Mouse (Mus musculus) embryonic facial prominence, embryonic 13.5 days (tissue): Measurements from ENCODE around the gene Glyctk. TPM values are rescaled to one million over a fixed set of nuclear protein-coding genes. Genes with fewer than 3 reads are reported as not detected.

Experiments
- ATAC-seq: fragments of 200-750 bp; cut with Nextera tagmentation; 2 replicates; pipeline ENCODE4 v1.8.0; 2017; ENCODE audit warnings: low read depth; ENCODE audit not compliant: insufficient number of reproducible peaks, insufficient read depth, low FRiP score, low TSS enrichment
- H3K27ac ChIP-seq: fragments of 300-500 bp; sonication (generic); 2 replicates; pipeline ENCODE4 v1.5.1; 2015; ENCODE audit warnings: moderate library complexity, mild to moderate bottlenecking, inconsistent platforms
- H3K27me3 ChIP-seq: fragments of 300-500 bp; sonication (generic); 2 replicates; pipeline ENCODE4 v1.6.1; 2015; ENCODE audit warnings: mild to moderate bottlenecking, inconsistent platforms
- H3K36me3 ChIP-seq: fragments of 300-500 bp; sonication (generic); 2 replicates; pipeline ENCODE4 v1.6.1; 2015; ENCODE audit warnings: mild to moderate bottlenecking, inconsistent platforms
- H3K4me1 ChIP-seq: fragments of 300-500 bp; sonication (generic); 2 replicates; pipeline ENCODE4 v1.6.1; 2015; ENCODE audit warnings: inconsistent platforms
- H3K4me2 ChIP-seq: fragments of 300-500 bp; sonication (generic); 2 replicates; pipeline ENCODE4 v1.6.1; 2015; ENCODE audit warnings: moderate library complexity, mild to moderate bottlenecking, inconsistent platforms
- H3K4me3 ChIP-seq: fragments of 300-500 bp; sonication (generic); 2 replicates; pipeline ENCODE4 v1.5.1; 2015; ENCODE audit warnings: mild to moderate bottlenecking, inconsistent platforms
- H3K9ac ChIP-seq: fragments of 300-500 bp; sonication (generic); 2 replicates; pipeline ENCODE4 v1.6.1; 2015; ENCODE audit warnings: mild to moderate bottlenecking, inconsistent platforms
- H3K9me3 ChIP-seq: fragments of 300-500 bp; sonication (generic); 2 replicates; pipeline ENCODE4 v1.6.1; 2016; ENCODE audit warnings: inconsistent platforms
- WGBS: fragments of 180-500 bp; shearing (Covaris S2); methylation state at CpG from one replicate; pipeline ENCODE4 v1.1.7; 2015; ENCODE audit warnings: mixed read lengths; 5-methylcytosine and 5-hydroxymethylcytosine counted together
- polyA plus RNA-seq: library from polyadenylated mRNA; unstranded; fragments of >200 nt; fragmentation: Nextera tagmentation; extraction: Ambion mirVana; gene quantifications from 2 replicates; pipeline ENCODE4 v1.2.1, GENCODE M21; 2015

The Glyctk gene
- polyA plus RNA-seq, 1 experiment from 2014 or later, result 4.6 TPM

- Histone ChIP-seq H3K36me3 (no peaks in the 10 kb centered on the region), H3K4me3 (no peak overlapping the region), H3K4me2 (no peak overlapping the region), H3K4me1 (peaks cover 25% of the 10 kb centered on the region), H3K9ac (no peak overlapping the region), H3K27ac (no peak overlapping the region), H3K27me3 (peaks cover 34% of the 10 kb centered on the region), H3K9me3 (no peaks in the 10 kb centered on the region)
- no peak for ATAC-seq
- WGBS, result 68% methylated on average over 7 of the region's 7 CpGs
These were observed 13.8 kb downstream of the Glyctk start for GRCm38 (mm10) chr9:106144176-106144575.

GRCm38 (mm10) chr9:106141955-106142354 is 16.0 kb downstream of the Glyctk start:
- WGBS, result 78% methylated on average over 12 of the region's 12 CpGs
- peaks cover 2% of the 10 kb centered on the region; the same call in 1 of the 2 replicates for H3K9me3 ChIP-seq
- peaks cover 11% of the 10 kb centered on the region for H3K27me3 ChIP-seq
- no peak overlapping the region for H3K4me2 ChIP-seq
- H3K4me1 ChIP-seq, result peaks cover 8% of the 10 kb centered on the region
- no peak overlapping the region for H3K4me3 ChIP-seq
- H3K27ac ChIP-seq, result no peak overlapping the region
- no peak for ATAC-seq
- H3K36me3 ChIP-seq, result no peaks in the 10 kb centered on the region
- H3K9ac ChIP-seq, result no peak overlapping the region

GRCm38 (mm10) chr9:106139763-106140162 is 18.2 kb downstream of the Glyctk start:
- H3K27me3 ChIP-seq, result no peaks in the 10 kb centered on the region
- ATAC-seq, result no peak
- H3K4me3 ChIP-seq, result no peak overlapping the region
- peaks cover 8% of the 10 kb centered on the region for H3K4me1 ChIP-seq
- H3K4me2 ChIP-seq, result no peak overlapping the region
- H3K9me3 ChIP-seq, result peaks cover 2% of the 10 kb centered on the region; the same call in 1 of the 2 replicates
- no peaks in the 10 kb centered on the region for H3K36me3 ChIP-seq
- 20% methylated on average over 10 of the region's 10 CpGs for WGBS
- no peak overlapping the region for H3K27ac ChIP-seq
- H3K9ac ChIP-seq, result 0 out of 2 replicates have a peak overlapping the region, but pooled peaks have one; percentile 46

GRCm38 (mm10) chr9:106137671-106138216 is 20.2 kb downstream of the Glyctk start:
- no peak overlapping the region for H3K9ac ChIP-seq
- H3K27me3 ChIP-seq, result no peaks in the 10 kb centered on the region
- H3K36me3 ChIP-seq, result no peaks in the 10 kb centered on the region
- no peak for ATAC-seq
- H3K9me3 ChIP-seq, result peaks cover 2% of the 10 kb centered on the region; the same call in 1 of the 2 replicates
- whole genome bisulfite sequencing, result 24% methylated on average over 10 of the region's 10 CpGs
- H3K27ac ChIP-seq, result no peak overlapping the region
- no peak overlapping the region for H3K4me3 ChIP-seq
- peaks cover 8% of the 10 kb centered on the region for H3K4me1 ChIP-seq
- no peak overlapping the region for H3K4me2 ChIP-seq

GRCm38 (mm10) chr9:106130250-106130649 is 27.7 kb downstream of the Glyctk start:
- 64% methylated on average over 7 of the region's 7 CpGs for WGBS

GRCm38 (mm10) chr9:106129072-106129471 is 28.9 kb downstream of the Glyctk start:
- no peak for ATAC-seq
- Histone ChIP-seq H3K27me3 (no peaks in the 10 kb centered on the region), H3K9ac (no peak overlapping the region)

More at GRCm38 (mm10) chr9:106130250-106130649, 27.7 kb downstream of the Glyctk start:
- ATAC-seq, result no peak
- H3K4me3 ChIP-seq, result no peak overlapping the region
- H3K36me3 ChIP-seq, result no peaks in the 10 kb centered on the region
- H3K27me3 ChIP-seq, result no peaks in the 10 kb centered on the region
- peaks cover 7% of the 10 kb centered on the region for H3K4me1 ChIP-seq
- H3K9ac ChIP-seq, result no peak overlapping the region
- no peak overlapping the region for H3K4me2 ChIP-seq
- H3K27ac ChIP-seq, result no peak overlapping the region
- no peaks in the 10 kb centered on the region for H3K9me3 ChIP-seq

GRCm38 (mm10) chr9:106126786-106127251 is 31.1 kb downstream of the Glyctk start:
- Histone ChIP-seq H3K4me3 (no peak overlapping the region), H3K27me3 (no peaks in the 10 kb centered on the region), H3K36me3 (no peaks in the 10 kb centered on the region), H3K9me3 (no peaks in the 10 kb centered on the region), H3K4me1 (peaks cover 7% of the 10 kb centered on the region), H3K4me2 (no peak overlapping the region), H3K27ac (no peak overlapping the region), H3K9ac (no peak overlapping the region)
- 42% methylated on average over 2 of the region's 2 CpGs for WGBS
- ATAC-seq, result peak; percentile 43; the same call in 1 of the 2 replicates

More at GRCm38 (mm10) chr9:106129072-106129471, 28.9 kb downstream of the Glyctk start:
- no peak overlapping the region for H3K4me2 ChIP-seq
- no peak overlapping the region for H3K27ac ChIP-seq
- H3K36me3 ChIP-seq, result no peaks in the 10 kb centered on the region
- no peaks in the 10 kb centered on the region for H3K9me3 ChIP-seq
- H3K4me1 ChIP-seq, result peaks cover 7% of the 10 kb centered on the region
- 52% methylated on average over 2 of the region's 2 CpGs for WGBS
- H3K4me3 ChIP-seq, result no peak overlapping the region

GRCm38 (mm10) chr9:106123599-106123998 is 34.3 kb downstream of the Glyctk start:
- ATAC-seq, result no peak
- no peak overlapping the region for H3K9ac ChIP-seq
- H3K27ac ChIP-seq, result no peak overlapping the region
- no peaks in the 10 kb centered on the region for H3K36me3 ChIP-seq
- H3K9me3 ChIP-seq, result no peaks in the 10 kb centered on the region
- 42% methylated on average over 4 of the region's 4 CpGs for WGBS
- H3K4me1 ChIP-seq, result peaks cover 7% of the 10 kb centered on the region
- no peak overlapping the region for H3K4me3 ChIP-seq
- H3K4me2 ChIP-seq, result no peak overlapping the region
- H3K27me3 ChIP-seq, result no peaks in the 10 kb centered on the region

- no peak overlapping the region for H3K27ac ChIP-seq
- no peak for ATAC-seq
- WGBS, result 79% methylated on average over 9 of the region's 9 CpGs
- no peak overlapping the region for H3K4me2 ChIP-seq
- H3K9me3 ChIP-seq, result no peaks in the 10 kb centered on the region
- H3K9ac ChIP-seq, result no peak overlapping the region
- no peaks in the 10 kb centered on the region for H3K36me3 ChIP-seq
- H3K27me3 ChIP-seq, result 0 out of 2 replicates have a peak, but pooled peaks cover 2% of the 10 kb centered on the region
- H3K4me3 ChIP-seq, result no peak overlapping the region
- 0 out of 2 replicates have a peak, but pooled peaks cover 5% of the 10 kb centered on the region for H3K4me1 ChIP-seq
These were observed 38.9 kb downstream of the Glyctk start for GRCm38 (mm10) chr9:106119075-106119474.

- 16% methylated on average over 13 of the region's 13 CpGs for WGBS
- no peak for ATAC-seq
These were observed 42.0 kb downstream of the Glyctk start for GRCm38 (mm10) chr9:106115801-106116424.

GRCm38 (mm10) chr9:106112770-106113423 is 45.0 kb downstream of the Glyctk start:
- ATAC-seq, result no peak
- H3K36me3 ChIP-seq, result no peaks in the 10 kb centered on the region
- H3K27me3 ChIP-seq, result peaks cover 15% of the 10 kb centered on the region; the same call in 1 of the 2 replicates
- no peak overlapping the region for H3K4me2 ChIP-seq
- WGBS, result 28% methylated on average over 10 of the region's 10 CpGs
- H3K4me3 ChIP-seq, result no peak overlapping the region
- no peak overlapping the region for H3K27ac ChIP-seq
- H3K4me1 ChIP-seq, result 0 out of 2 replicates have a peak, but pooled peaks cover 5% of the 10 kb centered on the region
- no peak overlapping the region for H3K9ac ChIP-seq
- H3K9me3 ChIP-seq, result no peaks in the 10 kb centered on the region

More at GRCm38 (mm10) chr9:106115801-106116424, 42.0 kb downstream of the Glyctk start:
- Histone ChIP-seq H3K4me2 (peak overlapping the region; percentile 42), H3K4me3 (peak overlapping the region; percentile 9; the same call in 1 of the 2 replicates), H3K27ac (no peak overlapping the region), H3K9ac (no peak overlapping the region), H3K4me1 (0 out of 2 replicates have a peak, but pooled peaks cover 5% of the 10 kb centered on the region), H3K36me3 (no peaks in the 10 kb centered on the region), H3K9me3 (no peaks in the 10 kb centered on the region), H3K27me3 (peaks cover 15% of the 10 kb centered on the region; the same call in 1 of the 2 replicates)
